Mouse (Mus musculus): ENCODE data around the gene Ttc24. TPM values are rescaled to one million over a fixed set of nuclear protein-coding genes. Genes with fewer than 3 reads are reported as not detected.
A peak's percentile ranks its signal among the peaks of the same experiment; 100 is the strongest.

The Ttc24 gene
- polyA plus RNA-seq, 1 experiment from 2014 or later = not detected

DNA sequence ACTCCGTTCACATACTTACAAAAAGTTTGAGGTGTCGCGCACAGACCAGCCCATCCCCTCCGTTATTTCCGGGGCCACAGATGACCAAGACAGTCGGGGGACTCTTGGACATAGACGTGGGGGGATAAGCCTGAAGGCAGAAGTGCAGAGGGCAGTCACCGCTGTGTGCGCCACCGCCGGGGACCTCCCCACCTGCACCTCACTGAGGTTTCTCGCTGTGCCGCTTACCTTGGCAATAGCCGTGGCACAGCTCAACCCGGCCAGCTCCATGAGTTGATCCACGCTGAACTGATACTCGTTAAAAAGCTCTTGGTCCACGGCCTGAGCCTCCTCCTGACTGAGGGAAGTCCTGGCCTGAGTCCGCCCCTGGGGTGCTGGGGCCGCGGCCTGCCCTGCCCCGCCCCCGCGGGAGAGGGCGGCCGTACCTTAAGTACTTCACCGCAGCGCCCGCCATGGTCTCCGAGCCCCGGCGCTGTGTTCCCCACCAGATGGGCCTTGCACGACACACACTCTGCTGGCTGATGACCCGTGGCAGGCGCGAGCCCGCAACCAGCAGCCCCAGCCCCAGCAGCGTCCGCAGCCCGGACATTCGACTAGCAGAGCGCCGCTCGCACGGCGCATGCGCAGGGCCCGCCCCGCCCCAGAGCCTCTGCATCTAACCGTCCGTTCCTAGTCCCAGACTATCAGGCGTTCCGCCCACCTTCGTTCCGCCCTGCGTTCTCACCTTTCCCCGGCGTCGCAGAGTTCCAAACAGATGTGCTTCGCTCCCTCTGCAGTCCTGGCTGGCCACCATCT lies 20.0 kb downstream of the Ttc24 start, which contains the start of gene Naxe:
Gene Naxe, minus strand, starts transcription at position 594 of the 795 bp plus-strand sequence.
- H3K27ac ChIP-seq (ENCODE audit: low read depth) = peak within 1 kb of the TSS; percentile 61; the same call in 1 of the 2 replicates
- peak within 1 kb of the TSS; percentile 89 for H3K4me2 ChIP-seq
- no peaks in the 10 kb centered on the region for H3K4me1 ChIP-seq (ENCODE audit: insufficient read depth)
- peak within 1 kb of the TSS; percentile 87 for H3K4me3 ChIP-seq (ENCODE audit: low read depth, low read length)
- no peak for TF ChIP-seq CTCF (IDR thresholded peaks at IDR 0.05; ENCODE audit: low read depth)
- no peaks in the 10 kb centered on the region for H3K27me3 ChIP-seq (ENCODE audit: insufficient read depth, low read length)
- under 1% methylated on average over 60 of the region's 60 CpGs for WGBS
- peak within 1 kb of the TSS; percentile 88 for H3K9ac ChIP-seq
- ATAC-seq (ENCODE audit: insufficient read depth) (peak; percentile 95), DNase-seq (peak; percentile 95)
- peaks cover 27% of the 10 kb centered on the region for H3K36me3 ChIP-seq (ENCODE audit: insufficient read depth)
- no peaks in the 10 kb centered on the region for H3K9me3 ChIP-seq (ENCODE audit: low read depth, low read length)

DNA sequence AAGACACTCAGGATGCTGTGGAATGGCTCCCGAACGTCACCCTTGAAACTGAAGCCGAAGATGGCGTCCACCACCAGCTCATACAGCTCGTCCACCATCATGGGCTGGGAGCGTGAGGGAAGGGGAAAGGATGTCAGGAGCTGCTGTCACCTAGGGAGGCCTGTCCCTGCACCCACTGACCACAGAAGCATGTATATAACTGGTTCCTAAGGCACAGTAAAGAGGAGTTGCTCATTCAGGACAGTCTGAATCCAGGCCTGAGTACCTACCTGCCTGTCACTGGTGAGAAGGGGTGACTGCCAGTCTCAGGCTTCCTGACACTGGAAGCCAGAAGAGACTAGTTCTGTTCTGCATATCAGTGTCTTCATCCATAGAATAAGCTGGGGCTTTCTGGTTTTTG lies 21.1 kb downstream of the Ttc24 start:
- H3K9me3 ChIP-seq (ENCODE audit: low read depth, low read length) = no peaks in the 10 kb centered on the region

DNA sequence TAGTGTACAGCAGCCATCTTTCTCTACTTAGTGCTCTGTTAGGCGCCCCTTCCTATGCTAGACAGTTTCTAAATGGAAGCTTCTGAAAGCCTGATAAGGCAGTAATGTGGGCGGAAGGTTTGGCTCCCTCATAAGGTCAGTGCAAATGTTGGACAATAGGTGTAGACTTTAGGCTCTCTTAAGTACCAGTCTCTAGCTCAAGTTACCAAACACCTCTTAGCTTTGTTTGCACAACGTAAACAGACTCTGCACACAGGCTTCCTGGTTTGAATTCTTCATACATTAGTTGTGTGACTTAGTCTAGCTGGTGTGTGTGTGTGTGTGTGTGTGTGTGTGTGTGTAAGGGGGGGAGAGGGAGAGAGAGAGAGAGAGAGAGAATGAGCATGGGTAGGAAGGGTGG lies 28.6 kb downstream of the Ttc24 start:
- Histone ChIP-seq H3K4me2 (no peak overlapping the region), H3K27me3 (ENCODE audit: insufficient read depth, low read length) (no peaks in the 10 kb centered on the region), H3K27ac (ENCODE audit: low read depth) (no peak overlapping the region), H3K9me3 (ENCODE audit: low read depth, low read length) (no peaks in the 10 kb centered on the region), H3K9ac (no peak overlapping the region), H3K36me3 (ENCODE audit: insufficient read depth) (peaks cover 26% of the 10 kb centered on the region), H3K4me1 (ENCODE audit: insufficient read depth) (no peaks in the 10 kb centered on the region), H3K4me3 (ENCODE audit: low read depth, low read length) (no peak overlapping the region)
- 26% methylated on average over 3 of the region's 3 CpGs for WGBS
- ATAC-seq (ENCODE audit: insufficient read depth) (peak; percentile 78; the same call in 1 of the 2 replicates), DNase-seq (peak; percentile 38)
- TF ChIP-seq CTCF (IDR thresholded peaks at IDR 0.05; ENCODE audit: low read depth) = no peak

More for the DNA sequence above, 21.1 kb downstream of the Ttc24 start:
- 75% methylated on average over 6 of the region's 6 CpGs for WGBS
- H3K27me3 ChIP-seq (ENCODE audit: insufficient read depth, low read length) = no peaks in the 10 kb centered on the region
- H3K36me3 ChIP-seq (ENCODE audit: insufficient read depth) = peaks cover 34% of the 10 kb centered on the region
- H3K9ac ChIP-seq = peak overlapping the region; percentile 88
- DNase-seq (no peak), ATAC-seq (ENCODE audit: insufficient read depth) (no peak)
- no peak for TF ChIP-seq CTCF (IDR thresholded peaks at IDR 0.05; ENCODE audit: low read depth)
- no peak overlapping the region for H3K27ac ChIP-seq (ENCODE audit: low read depth)
- H3K4me1 ChIP-seq (ENCODE audit: insufficient read depth) = no peaks in the 10 kb centered on the region
- H3K4me3 ChIP-seq (ENCODE audit: low read depth, low read length) = peak overlapping the region; percentile 87; the same call in 1 of the 2 replicates
- peak overlapping the region; percentile 89 for H3K4me2 ChIP-seq

DNA sequence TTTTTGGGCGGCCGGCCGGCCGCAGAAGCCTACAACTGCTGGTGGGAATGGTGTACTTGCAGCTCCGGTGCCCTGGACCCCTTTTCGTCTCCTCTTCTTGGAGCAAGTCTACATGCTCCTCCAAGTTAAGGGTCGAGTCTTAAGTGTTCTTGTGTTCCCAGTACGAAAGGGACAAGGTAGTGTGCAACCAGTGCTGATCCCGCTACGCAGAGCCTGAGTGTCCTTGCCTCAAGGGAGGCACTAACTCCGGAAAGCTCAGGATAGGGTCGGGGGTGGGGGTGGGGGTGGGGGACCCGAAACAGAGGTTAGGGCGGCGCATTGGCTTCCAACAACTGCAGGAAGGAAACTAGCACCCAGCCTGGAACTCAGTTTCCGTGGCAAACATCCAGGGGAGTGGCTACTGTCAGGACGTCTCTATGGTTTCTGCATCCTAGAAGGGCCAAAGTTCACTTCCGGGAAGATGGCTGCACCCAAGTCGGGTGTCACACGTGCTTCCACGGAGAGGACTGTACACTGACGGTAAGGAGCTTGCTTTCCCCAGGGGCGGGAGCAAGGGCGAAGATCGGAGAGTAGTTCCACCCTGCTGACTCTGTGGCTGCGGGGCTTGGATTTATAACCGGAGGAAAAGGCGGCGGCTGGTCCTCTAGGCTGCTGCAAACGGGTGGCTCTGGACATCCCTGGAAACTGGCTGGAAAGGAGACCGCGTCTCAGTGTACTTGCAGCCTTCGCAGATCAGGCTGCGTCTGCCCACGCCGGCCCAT lies 35.3 kb downstream of the Ttc24 start, which contains the start of gene Gpatch4:
Gene Gpatch4, plus strand, starts transcription at position 448 of the 761 bp plus-strand sequence.
- no peak for TF ChIP-seq CTCF (IDR thresholded peaks at IDR 0.05; ENCODE audit: low read depth)
- Histone ChIP-seq H3K4me3 (ENCODE audit: low read depth, low read length) (peak within 1 kb of the TSS; percentile 82), H3K27me3 (ENCODE audit: insufficient read depth, low read length) (peaks cover 2% of the 10 kb centered on the region; the same call in 1 of the 2 replicates), H3K9ac (peak within 1 kb of the TSS; percentile 59), H3K4me1 (ENCODE audit: insufficient read depth) (no peaks in the 10 kb centered on the region), H3K36me3 (ENCODE audit: insufficient read depth) (0 out of 2 replicates have a peak, but pooled peaks cover 2% of the 10 kb centered on the region), H3K27ac (ENCODE audit: low read depth) (no peak within 1 kb of the TSS; the same call in 1 of the 2 replicates), H3K9me3 (ENCODE audit: low read depth, low read length) (no peaks in the 10 kb centered on the region), H3K4me2 (peak within 1 kb of the TSS; percentile 80)
- DNase-seq (peak; percentile 100), ATAC-seq (ENCODE audit: insufficient read depth) (peak; percentile 97)
- WGBS = 7% methylated on average over 36 of the region's 36 CpGs

DNA sequence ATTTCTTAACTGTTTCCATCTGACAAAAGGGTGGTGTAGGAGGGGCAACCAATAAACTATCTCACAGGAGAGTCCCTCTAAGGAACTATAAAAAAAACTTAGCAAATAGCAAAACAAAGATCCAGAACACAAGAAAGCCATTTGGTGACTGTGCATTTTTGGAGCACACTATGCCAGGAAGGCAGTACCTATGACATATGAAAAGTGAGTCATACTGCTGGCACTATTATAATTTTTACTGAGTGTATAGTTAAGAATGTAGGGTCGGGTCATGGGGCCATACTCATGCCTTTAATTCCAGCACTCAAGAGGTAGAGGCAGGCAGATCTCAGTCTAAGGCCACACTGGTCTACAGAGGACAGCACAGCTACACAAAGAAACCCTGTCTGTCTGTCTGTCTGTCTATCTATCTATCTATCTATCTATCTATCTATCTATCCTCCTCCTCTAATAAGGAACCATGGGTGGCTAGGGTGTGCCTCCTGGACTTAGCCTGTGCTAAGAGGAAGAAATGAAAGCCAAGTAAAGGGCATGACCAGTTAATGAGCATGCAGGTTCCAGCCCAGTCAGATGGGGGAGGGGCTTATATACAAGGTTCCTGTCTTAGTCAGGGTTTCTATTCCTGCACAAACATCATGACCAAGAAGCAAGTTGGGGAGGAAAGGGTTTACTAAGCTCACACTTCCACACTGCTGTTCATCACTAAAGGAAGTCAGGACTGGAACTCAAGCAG lies 42.4 kb downstream of the Ttc24 start:
- ATAC-seq (ENCODE audit: insufficient read depth) = no peak
- no peaks in the 10 kb centered on the region for H3K36me3 ChIP-seq (ENCODE audit: insufficient read depth)
- H3K4me3 ChIP-seq (ENCODE audit: low read depth, low read length) = no peak overlapping the region
- DNase-seq = no peak
- no peak overlapping the region for H3K27ac ChIP-seq (ENCODE audit: low read depth)
- no peak for TF ChIP-seq CTCF (IDR thresholded peaks at IDR 0.05; ENCODE audit: low read depth)
- no peaks in the 10 kb centered on the region for H3K9me3 ChIP-seq (ENCODE audit: low read depth, low read length)
- 0 out of 2 replicates have a peak, but pooled peaks cover 3% of the 10 kb centered on the region for H3K4me1 ChIP-seq (ENCODE audit: insufficient read depth)
- H3K9ac ChIP-seq = no peak overlapping the region
- H3K27me3 ChIP-seq (ENCODE audit: insufficient read depth, low read length) = peaks cover 11% of the 10 kb centered on the region
- H3K4me2 ChIP-seq = no peak overlapping the region
- WGBS = 48% methylated on average over 1 of the region's 1 CpGs

GRCm38 (mm10) chr3:88033506-88033905 lies 44.6 kb downstream of the Ttc24 start:
- no peak overlapping the region for H3K4me2 ChIP-seq
- DNase-seq = no peak
- H3K27ac ChIP-seq (ENCODE audit: low read depth) = no peak overlapping the region
- 33% methylated on average over 5 of the region's 5 CpGs for WGBS
- no peaks in the 10 kb centered on the region for H3K36me3 ChIP-seq (ENCODE audit: insufficient read depth)
- no peak for TF ChIP-seq CTCF (IDR thresholded peaks at IDR 0.05; ENCODE audit: low read depth)
- ATAC-seq (ENCODE audit: insufficient read depth) = no peak
- no peak overlapping the region for H3K4me3 ChIP-seq (ENCODE audit: low read depth, low read length)
- 0 out of 2 replicates have a peak, but pooled peaks cover 3% of the 10 kb centered on the region for H3K4me1 ChIP-seq (ENCODE audit: insufficient read depth)
- H3K27me3 ChIP-seq (ENCODE audit: insufficient read depth, low read length) = peaks cover 12% of the 10 kb centered on the region
- no peak overlapping the region for H3K9ac ChIP-seq
- peaks cover under 1% of the 10 kb centered on the region; the same call in 1 of the 2 replicates for H3K9me3 ChIP-seq (ENCODE audit: low read depth, low read length)

All from lung, embryonic 14.5 days (tissue).